Mouse (Mus musculus): ENCODE data around the gene Gli1. TPM values are rescaled to one million over a fixed set of nuclear protein-coding genes. Genes with fewer than 3 reads are reported as not detected.

The Gli1 gene
- polyA plus RNA-seq, 1 experiment from 2014 or later, result 0.87 TPM

DNA sequence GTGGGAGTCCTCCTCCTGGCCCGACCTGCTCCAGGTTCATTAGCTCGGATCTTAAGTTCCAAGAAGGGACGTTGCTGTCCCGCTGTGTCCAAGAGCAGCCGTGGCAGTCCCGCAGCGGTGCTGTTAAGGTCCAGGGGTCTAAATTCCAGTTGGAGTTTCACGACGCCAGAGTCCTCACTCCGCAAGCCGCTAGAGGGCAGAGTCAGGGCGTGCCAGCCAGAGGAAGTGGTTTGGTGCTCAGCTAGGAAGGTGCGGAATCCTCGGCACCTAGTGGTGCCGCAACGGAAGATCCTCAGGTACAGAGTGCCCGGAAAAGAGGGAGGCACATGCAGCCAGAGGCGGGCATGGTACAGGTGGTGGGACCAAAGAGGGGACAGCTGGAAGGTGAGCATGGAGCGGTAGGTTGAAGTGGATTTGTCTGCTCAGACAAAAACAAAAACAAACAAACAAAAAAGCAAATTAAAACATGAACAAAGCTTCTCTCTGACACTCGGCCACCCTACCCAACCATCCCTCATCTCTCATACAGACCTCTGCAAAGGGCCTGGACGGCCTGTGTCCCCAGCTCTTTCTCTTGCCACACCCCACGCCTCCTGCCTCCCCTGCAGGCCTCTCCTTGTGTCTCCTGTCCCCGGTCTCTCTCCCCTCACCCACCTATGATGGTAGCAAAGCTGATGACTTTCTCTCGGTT is 9.0 kb upstream of the Gli1 start:
- H3K4me1 ChIP-seq (ENCODE audit: control insufficient read depth, insufficient read depth, low read length), result no peaks in the 10 kb centered on the region
- H3K4me3 ChIP-seq (ENCODE audit: low read depth, low read length), result no peak overlapping the region
- H3K27ac ChIP-seq (ENCODE audit: low read depth, low read length), result no peak overlapping the region
- H3K4me2 ChIP-seq (ENCODE audit: low read depth, low read length), result peak overlapping the region; percentile 21; the same call in 1 of the 2 replicates
- no peaks in the 10 kb centered on the region for H3K9me3 ChIP-seq (ENCODE audit: control insufficient read depth, low read length)
- no peaks in the 10 kb centered on the region for H3K36me3 ChIP-seq (ENCODE audit: control insufficient read depth, insufficient read depth, low read length)
- ATAC-seq (ENCODE audit: low read depth), result peak; percentile 72; the same call in 1 of the 2 replicates
- H3K27me3 ChIP-seq (ENCODE audit: control insufficient read depth, insufficient read depth, low read length), result no peaks in the 10 kb centered on the region; the same call in 1 of the 2 replicates
- 13% methylated on average over 24 of the region's 24 CpGs for WGBS
- peak overlapping the region; percentile 1; the same call in 1 of the 2 replicates for H3K9ac ChIP-seq (replicated peaks; ENCODE audit: low read depth, low read length)

DNA sequence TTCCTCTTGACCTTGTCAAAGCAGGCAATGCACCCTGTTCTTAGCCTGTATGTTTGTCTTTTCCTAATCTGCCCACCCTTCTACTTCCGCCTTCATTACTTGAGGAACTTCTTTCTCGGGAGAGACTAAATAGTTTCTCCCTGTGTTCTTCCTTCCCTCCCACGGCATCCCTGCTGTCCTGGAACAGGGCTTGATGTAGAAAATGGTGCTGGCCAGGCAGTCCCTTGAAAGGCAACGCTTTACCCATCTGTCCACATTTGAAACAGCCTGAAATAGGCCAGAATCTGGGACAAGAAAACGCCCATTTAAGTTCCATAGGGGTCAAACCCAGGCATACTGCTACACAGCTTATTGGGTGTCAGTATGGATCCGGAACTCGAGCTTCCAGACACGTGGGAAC is 8.0 kb upstream of the Gli1 start:
- no peaks in the 10 kb centered on the region for H3K9me3 ChIP-seq (ENCODE audit: control insufficient read depth, low read length)
- H3K4me3 ChIP-seq (ENCODE audit: low read depth, low read length), result no peak overlapping the region
- 79% methylated on average over 8 of the region's 8 CpGs for WGBS
- H3K36me3 ChIP-seq (ENCODE audit: control insufficient read depth, insufficient read depth, low read length), result no peaks in the 10 kb centered on the region
- H3K4me2 ChIP-seq (ENCODE audit: low read depth, low read length), result no peak overlapping the region
- H3K27me3 ChIP-seq (ENCODE audit: control insufficient read depth, insufficient read depth, low read length), result no peaks in the 10 kb centered on the region; the same call in 1 of the 2 replicates
- H3K27ac ChIP-seq (ENCODE audit: low read depth, low read length), result no peak overlapping the region
- no peak overlapping the region for H3K9ac ChIP-seq (replicated peaks; ENCODE audit: low read depth, low read length)
- ATAC-seq (ENCODE audit: low read depth), result no peak
- H3K4me1 ChIP-seq (ENCODE audit: control insufficient read depth, insufficient read depth, low read length), result no peaks in the 10 kb centered on the region

DNA sequence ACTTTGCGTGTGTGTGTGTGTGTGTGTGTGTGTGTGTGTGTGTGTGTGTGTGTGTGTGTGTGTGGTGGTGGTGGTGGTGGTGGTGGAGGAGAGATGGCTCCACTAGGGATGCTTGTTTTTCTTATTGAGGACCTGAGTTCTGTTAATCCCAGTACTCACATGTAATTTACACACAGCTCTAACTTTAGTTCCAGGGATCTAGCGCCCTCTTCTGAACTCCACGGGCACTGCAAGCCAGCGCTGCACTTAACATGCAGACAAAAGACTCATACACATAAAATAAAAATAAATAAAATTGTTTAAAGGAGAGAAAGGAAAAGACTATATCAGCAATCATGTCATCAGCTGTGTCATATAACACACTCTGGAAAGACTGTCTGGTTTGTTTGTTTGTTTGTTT is 7.2 kb upstream of the Gli1 start:
- H3K4me2 ChIP-seq (ENCODE audit: low read depth, low read length), result no peak overlapping the region
- ATAC-seq (ENCODE audit: low read depth), result no peak
- H3K27ac ChIP-seq (ENCODE audit: low read depth, low read length), result no peak overlapping the region
- WGBS, result 63% methylated on average over 4 of the region's 4 CpGs
- no peaks in the 10 kb centered on the region; the same call in 1 of the 2 replicates for H3K27me3 ChIP-seq (ENCODE audit: control insufficient read depth, insufficient read depth, low read length)
- no peak overlapping the region for H3K9ac ChIP-seq (replicated peaks; ENCODE audit: low read depth, low read length)
- no peaks in the 10 kb centered on the region for H3K4me1 ChIP-seq (ENCODE audit: control insufficient read depth, insufficient read depth, low read length)
- no peaks in the 10 kb centered on the region for H3K9me3 ChIP-seq (ENCODE audit: control insufficient read depth, low read length)
- H3K4me3 ChIP-seq (ENCODE audit: low read depth, low read length), result no peak overlapping the region
- H3K36me3 ChIP-seq (ENCODE audit: control insufficient read depth, insufficient read depth, low read length), result no peaks in the 10 kb centered on the region

DNA sequence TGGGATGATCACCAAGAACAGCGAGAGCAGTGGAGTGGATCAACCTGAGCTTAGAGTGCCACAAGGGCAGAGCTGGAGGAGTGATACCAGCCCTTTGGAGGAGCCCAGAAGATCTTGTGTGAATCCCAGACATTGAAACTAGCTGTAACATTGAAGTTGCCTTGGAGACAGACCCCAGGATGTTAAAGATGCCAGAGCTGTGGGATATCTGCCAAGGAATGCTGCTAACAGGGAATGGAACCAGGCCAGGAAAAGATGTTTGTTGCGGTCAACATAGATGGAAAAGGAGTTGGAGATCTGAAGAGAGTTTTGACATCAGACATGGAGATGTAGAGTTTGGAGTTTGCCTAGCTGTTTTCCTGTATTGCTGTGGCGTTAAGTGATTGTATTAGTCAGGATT is 4.4 kb upstream of the Gli1 start:
- no peaks in the 10 kb centered on the region for H3K36me3 ChIP-seq (ENCODE audit: control insufficient read depth, insufficient read depth, low read length)
- peaks cover 4% of the 10 kb centered on the region; the same call in 1 of the 2 replicates for H3K4me1 ChIP-seq (ENCODE audit: control insufficient read depth, insufficient read depth, low read length)
- H3K27ac ChIP-seq (ENCODE audit: low read depth, low read length), result no peak overlapping the region
- WGBS, result 91% methylated on average over 3 of the region's 3 CpGs
- H3K27me3 ChIP-seq (ENCODE audit: control insufficient read depth, insufficient read depth, low read length), result peaks cover 4% of the 10 kb centered on the region
- H3K9ac ChIP-seq (replicated peaks; ENCODE audit: low read depth, low read length), result no peak overlapping the region
- ATAC-seq (ENCODE audit: low read depth), result no peak
- H3K4me3 ChIP-seq (ENCODE audit: low read depth, low read length), result no peak overlapping the region
- no peaks in the 10 kb centered on the region for H3K9me3 ChIP-seq (ENCODE audit: control insufficient read depth, low read length)
- no peak overlapping the region for H3K4me2 ChIP-seq (ENCODE audit: low read depth, low read length)

DNA sequence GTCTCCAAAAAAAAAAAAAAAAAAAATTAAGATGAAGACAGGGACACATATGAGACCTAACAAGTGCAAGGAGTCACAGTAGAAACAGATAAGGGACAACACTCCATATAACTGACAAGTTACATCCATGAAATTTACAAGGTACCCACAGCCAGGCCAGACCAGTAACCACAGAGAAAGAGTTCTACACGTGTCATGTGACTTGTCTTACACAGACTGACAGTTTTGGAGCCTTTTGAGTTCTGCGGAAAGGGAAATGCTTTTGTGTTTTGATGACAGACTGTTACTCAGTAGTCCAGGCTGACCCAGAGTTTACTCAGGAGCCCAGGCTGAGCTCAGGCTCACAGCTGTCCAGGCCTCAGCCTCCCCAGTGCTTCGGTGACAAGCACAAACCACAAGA is 1.3 kb upstream of the Gli1 start:
- Histone ChIP-seq H3K9me3 (ENCODE audit: control insufficient read depth, low read length) (no peaks in the 10 kb centered on the region), H3K27me3 (ENCODE audit: control insufficient read depth, insufficient read depth, low read length) (peaks cover 6% of the 10 kb centered on the region), H3K4me1 (ENCODE audit: control insufficient read depth, insufficient read depth, low read length) (peaks cover 10% of the 10 kb centered on the region), H3K27ac (ENCODE audit: low read depth, low read length) (no peak overlapping the region), H3K4me3 (ENCODE audit: low read depth, low read length) (no peak overlapping the region), H3K9ac (replicated peaks; ENCODE audit: low read depth, low read length) (no peak overlapping the region), H3K4me2 (ENCODE audit: low read depth, low read length) (no peak overlapping the region), H3K36me3 (ENCODE audit: control insufficient read depth, insufficient read depth, low read length) (no peaks in the 10 kb centered on the region)
- no peak for ATAC-seq (ENCODE audit: low read depth)
- WGBS, result 76% methylated on average over 3 of the region's 3 CpGs

DNA sequence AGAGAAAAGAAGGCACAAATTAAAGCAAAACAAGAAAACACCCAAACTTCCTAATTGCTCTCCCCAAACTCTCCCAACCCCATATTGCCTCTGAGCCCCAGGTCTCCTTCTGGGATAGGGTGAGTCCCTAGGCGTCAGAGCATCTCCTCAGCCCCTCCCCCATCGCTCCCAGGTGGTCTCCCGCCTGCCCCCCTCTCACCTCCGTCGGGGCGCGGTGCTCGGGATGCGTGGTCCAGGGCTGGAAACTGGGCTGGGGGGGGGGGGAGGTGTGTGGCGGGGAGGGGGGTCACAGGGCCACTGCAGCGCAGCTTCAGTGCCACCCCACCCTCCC is 449 bp downstream of the Gli1 start:
- Histone ChIP-seq H3K4me1 (ENCODE audit: control insufficient read depth, insufficient read depth, low read length) (peaks cover 10% of the 10 kb centered on the region), H3K9me3 (ENCODE audit: control insufficient read depth, low read length) (no peaks in the 10 kb centered on the region), H3K27me3 (ENCODE audit: control insufficient read depth, insufficient read depth, low read length) (peaks cover 6% of the 10 kb centered on the region), H3K27ac (ENCODE audit: low read depth, low read length) (no peak overlapping the region), H3K4me3 (ENCODE audit: low read depth, low read length) (peak overlapping the region; percentile 28), H3K9ac (replicated peaks; ENCODE audit: low read depth, low read length) (no peak overlapping the region), H3K4me2 (ENCODE audit: low read depth, low read length) (peak overlapping the region; percentile 55), H3K36me3 (ENCODE audit: control insufficient read depth, insufficient read depth, low read length) (no peaks in the 10 kb centered on the region)
- no peak for ATAC-seq (ENCODE audit: low read depth)
- WGBS, result 0% methylated on average over 11 of the region's 11 CpGs

DNA sequence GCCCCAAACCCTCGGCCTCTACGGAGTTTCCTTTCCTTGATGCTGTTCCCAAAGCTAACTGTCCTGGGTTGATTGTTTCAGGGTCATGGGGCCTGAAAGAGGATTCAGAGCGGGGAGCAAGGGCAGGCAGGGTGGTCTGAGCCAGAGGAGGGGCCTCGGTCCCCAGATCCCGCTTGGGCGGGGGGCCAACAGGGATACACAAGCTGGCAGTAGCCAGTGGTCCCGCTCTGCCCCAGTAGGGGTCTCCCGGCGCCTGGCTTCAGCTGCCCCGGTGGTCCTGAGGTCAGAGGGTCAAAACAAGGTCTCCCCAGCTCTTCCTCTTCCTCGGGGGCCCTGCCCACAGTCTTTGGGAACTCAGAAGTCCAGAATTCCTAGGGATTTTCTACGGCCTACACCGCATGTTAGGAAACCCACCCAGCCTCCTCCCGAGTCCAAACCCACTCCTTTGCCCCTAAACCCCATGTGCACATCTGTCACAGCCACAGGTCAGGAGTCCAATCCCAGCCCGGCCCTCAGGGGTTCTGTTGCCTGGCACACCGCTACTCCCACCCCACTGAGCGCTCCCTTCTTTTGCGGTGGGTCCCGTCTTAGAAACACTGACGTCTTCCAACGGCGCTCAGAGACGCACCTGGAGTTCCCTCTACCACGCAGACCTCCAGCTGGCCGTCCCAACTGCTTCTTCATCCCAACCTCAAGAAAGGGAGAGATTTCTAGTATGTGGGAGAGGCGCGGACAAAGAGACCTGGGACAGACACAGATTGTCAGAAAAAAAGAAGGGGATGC is 1.0 kb downstream of the Gli1 start:
- ATAC-seq (ENCODE audit: low read depth), result no peak
- Histone ChIP-seq H3K4me1 (ENCODE audit: control insufficient read depth, insufficient read depth, low read length) (peaks cover 10% of the 10 kb centered on the region), H3K4me2 (ENCODE audit: low read depth, low read length) (peak overlapping the region; percentile 55), H3K36me3 (ENCODE audit: control insufficient read depth, insufficient read depth, low read length) (no peaks in the 10 kb centered on the region), H3K27me3 (ENCODE audit: control insufficient read depth, insufficient read depth, low read length) (peaks cover 6% of the 10 kb centered on the region), H3K4me3 (ENCODE audit: low read depth, low read length) (peak overlapping the region; percentile 28), H3K9ac (replicated peaks; ENCODE audit: low read depth, low read length) (no peak overlapping the region; the same call in 1 of the 2 replicates), H3K9me3 (ENCODE audit: control insufficient read depth, low read length) (no peaks in the 10 kb centered on the region), H3K27ac (ENCODE audit: low read depth, low read length) (no peak overlapping the region)
- under 1% methylated on average over 26 of the region's 27 CpGs for WGBS

DNA sequence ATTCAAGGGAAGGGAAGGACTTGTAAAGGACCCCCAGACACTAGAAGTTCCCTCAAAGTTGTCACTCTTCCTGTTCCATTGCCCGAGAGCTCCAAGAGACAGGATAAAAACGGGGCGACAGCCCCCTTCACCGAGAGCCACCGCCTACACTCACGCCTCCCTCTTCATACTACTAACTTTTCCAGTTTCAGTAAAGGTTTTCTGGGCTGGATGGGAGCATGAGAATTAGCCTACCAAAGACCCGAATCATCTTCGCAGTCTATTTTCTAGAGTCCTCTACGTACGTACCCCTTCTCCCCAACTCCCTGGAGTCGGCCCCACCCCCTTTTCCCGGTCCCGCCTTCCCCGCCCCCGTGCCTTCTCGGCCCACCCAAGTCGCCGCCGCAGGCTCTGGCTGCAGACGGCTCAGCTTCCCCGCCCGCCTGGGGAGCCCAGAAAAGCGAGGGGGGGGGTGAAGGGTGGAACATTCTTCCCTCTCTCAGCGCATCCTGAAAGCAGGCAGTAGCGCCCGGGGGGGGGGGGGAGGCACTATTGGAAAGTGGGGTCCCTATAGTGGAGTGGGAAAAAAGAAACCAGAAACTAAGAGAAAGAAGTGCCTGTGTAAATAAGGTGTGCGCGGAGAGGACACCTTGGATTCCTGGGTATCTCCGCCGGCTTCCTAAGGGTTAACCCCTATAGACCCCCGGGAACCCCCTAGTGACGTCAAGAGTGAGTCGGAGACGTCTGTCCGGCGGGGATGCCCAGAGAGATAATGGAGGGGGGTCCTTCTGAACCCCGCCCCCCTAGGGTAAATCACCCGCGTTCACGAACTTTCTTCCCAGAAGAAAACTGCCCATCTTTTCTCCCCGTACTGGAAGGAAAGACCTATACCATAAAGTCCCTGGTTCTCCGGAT is 1.8 kb downstream of the Gli1 start:
- no peak overlapping the region for H3K9ac ChIP-seq (replicated peaks; ENCODE audit: low read depth, low read length)
- under 1% methylated on average over 39 of the region's 42 CpGs for WGBS
- H3K27ac ChIP-seq (ENCODE audit: low read depth, low read length), result peak overlapping the region; percentile 12; the same call in 1 of the 2 replicates
- peak overlapping the region; percentile 55 for H3K4me2 ChIP-seq (ENCODE audit: low read depth, low read length)
- peaks cover 6% of the 10 kb centered on the region for H3K27me3 ChIP-seq (ENCODE audit: control insufficient read depth, insufficient read depth, low read length)
- peaks cover 10% of the 10 kb centered on the region for H3K4me1 ChIP-seq (ENCODE audit: control insufficient read depth, insufficient read depth, low read length)
- H3K9me3 ChIP-seq (ENCODE audit: control insufficient read depth, low read length), result no peaks in the 10 kb centered on the region
- no peaks in the 10 kb centered on the region for H3K36me3 ChIP-seq (ENCODE audit: control insufficient read depth, insufficient read depth, low read length)
- H3K4me3 ChIP-seq (ENCODE audit: low read depth, low read length), result peak overlapping the region; percentile 28
- no peak for ATAC-seq (ENCODE audit: low read depth)

Data from neural tube, embryonic 14.5 days (tissue).